Mouse (Mus musculus) small intestine, adult 10 weeks (tissue): Measurements from ENCODE around the gene Xxylt1. TPM values are rescaled to one million over a fixed set of nuclear protein-coding genes. Genes with fewer than 3 reads are reported as not detected.

Source experiments
- polyA plus RNA-seq: library from polyadenylated mRNA; stranded (reverse); fragments of 350-450 nt; fragmentation: Illumina TruSeq; extraction: RNeasy Lipid Tissue Mini Kit (QIAGEN cat#74804); gene quantifications from one replicate; pipeline ENCODE4 v1.2.3, GENCODE M21; 2014; ENCODE audit warnings: low replicate concordance

The Xxylt1 gene
- 14.4 TPM for polyA plus RNA-seq

DNA sequence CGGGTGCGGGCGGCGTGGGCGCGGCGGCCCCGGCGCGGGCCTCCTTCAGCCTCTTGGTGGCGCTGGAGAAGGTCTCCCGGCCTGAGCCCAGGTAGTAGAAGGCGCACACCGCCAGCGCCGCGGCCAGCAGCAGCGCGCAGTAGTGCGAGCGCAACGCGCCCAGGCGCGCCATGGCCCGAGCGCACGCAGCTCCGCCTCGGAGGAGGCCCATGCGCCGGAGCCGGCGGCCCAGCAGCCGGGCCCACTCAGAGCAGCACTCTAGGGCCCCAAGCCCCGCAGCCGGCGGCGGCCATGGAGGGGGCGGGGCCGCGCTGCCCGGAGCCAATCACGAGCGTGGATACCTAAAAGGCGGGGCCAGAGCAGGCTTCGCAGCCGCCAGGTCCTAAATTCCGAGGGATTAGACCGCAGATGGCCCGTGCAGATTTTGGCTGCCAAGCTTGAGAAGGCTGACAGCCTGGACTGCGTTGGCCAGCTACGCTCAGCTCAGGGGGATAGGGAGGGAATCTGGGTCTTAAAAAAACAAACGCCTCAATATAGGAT lies at the start of gene Xxylt1:
TSS of gene Xxylt1 (minus strand) at position 308 of the 540 bp plus-strand sequence.

Other genes starting within 250 kb of the Xxylt1 start
- 67.5 TPM for gene Acap2, start 119.8 kb upstream of the Xxylt1 start, polyA plus RNA-seq
- 185 TPM for gene Ppp1r2, start 193.8 kb upstream of the Xxylt1 start, polyA plus RNA-seq
- gene Apod, start 233.4 kb upstream of the Xxylt1 start, polyA plus RNA-seq, result 2.3 TPM